Mouse (Mus musculus): ENCODE measurements around the gene Polr3gl. TPM values are rescaled to one million over a fixed set of nuclear protein-coding genes. Genes with fewer than 3 reads are reported as not detected.

Polr3gl gene
- total RNA-seq, 2 experiments from 2014 or later: 30.4 to 59.5 TPM

GRCm38 (mm10) chr3:96573611-96574511 lies 20.1 kb downstream of the Polr3gl start:
- no peak for ATAC-seq (replicated peaks; ENCODE audit: poor library complexity)

- 0 out of 2 replicates have a peak, but pooled peaks have one; percentile 16 for ATAC-seq (replicated peaks; ENCODE audit: poor library complexity)
These were observed 21.9 kb downstream of the Polr3gl start for GRCm38 (mm10) chr3:96571896-96572698.

- no peak for ATAC-seq (replicated peaks; ENCODE audit: poor library complexity)
These were observed 22.6 kb downstream of the Polr3gl start for GRCm38 (mm10) chr3:96571336-96571735.

GRCm38 (mm10) chr3:96570643-96571042 lies 23.3 kb downstream of the Polr3gl start:
- ATAC-seq (replicated peaks; ENCODE audit: poor library complexity): no peak

GRCm38 (mm10) chr3:96569966-96570605 lies 23.9 kb downstream of the Polr3gl start:
- ATAC-seq (replicated peaks; ENCODE audit: poor library complexity): no peak

GRCm38 (mm10) chr3:96569506-96569905 lies 24.5 kb downstream of the Polr3gl start:
- ATAC-seq (replicated peaks; ENCODE audit: poor library complexity): no peak

- ATAC-seq (replicated peaks; ENCODE audit: poor library complexity): no peak
These were observed 25.4 kb downstream of the Polr3gl start for GRCm38 (mm10) chr3:96568605-96569004.

- no peak for ATAC-seq (replicated peaks; ENCODE audit: poor library complexity)
These were observed 27.1 kb downstream of the Polr3gl start for GRCm38 (mm10) chr3:96566661-96567450.

GRCm38 (mm10) chr3:96565105-96565504 lies 28.9 kb downstream of the Polr3gl start:
- no peak for ATAC-seq (replicated peaks; ENCODE audit: poor library complexity)

- peak; percentile 84 for ATAC-seq (replicated peaks; ENCODE audit: poor library complexity)
These were observed 29.3 kb downstream of the Polr3gl start for GRCm38 (mm10) chr3:96564633-96565032.

- peak; percentile 2; the same call in 1 of the 2 replicates for ATAC-seq (replicated peaks; ENCODE audit: poor library complexity)
These were observed 29.9 kb downstream of the Polr3gl start for GRCm38 (mm10) chr3:96563911-96564632.

- ATAC-seq (replicated peaks; ENCODE audit: poor library complexity): no peak
These were observed 30.7 kb downstream of the Polr3gl start for GRCm38 (mm10) chr3:96563267-96563666.

GRCm38 (mm10) chr3:96561946-96562681 lies 31.9 kb downstream of the Polr3gl start:
- ATAC-seq (replicated peaks; ENCODE audit: poor library complexity): no peak

- ATAC-seq (replicated peaks; ENCODE audit: poor library complexity): no peak
These were observed 32.9 kb downstream of the Polr3gl start for GRCm38 (mm10) chr3:96560881-96561668.

- ATAC-seq (replicated peaks; ENCODE audit: poor library complexity): no peak
These were observed 33.8 kb downstream of the Polr3gl start for GRCm38 (mm10) chr3:96559911-96560850.

GRCm38 (mm10) chr3:96559398-96559910 lies 34.5 kb downstream of the Polr3gl start:
- no peak for ATAC-seq (replicated peaks; ENCODE audit: poor library complexity)

GRCm38 (mm10) chr3:96558668-96559196 lies 35.2 kb downstream of the Polr3gl start:
- ATAC-seq (replicated peaks; ENCODE audit: poor library complexity): no peak
